ENCODE assay signal across 23 mouse cellular contexts in the genomic region with DNA sequence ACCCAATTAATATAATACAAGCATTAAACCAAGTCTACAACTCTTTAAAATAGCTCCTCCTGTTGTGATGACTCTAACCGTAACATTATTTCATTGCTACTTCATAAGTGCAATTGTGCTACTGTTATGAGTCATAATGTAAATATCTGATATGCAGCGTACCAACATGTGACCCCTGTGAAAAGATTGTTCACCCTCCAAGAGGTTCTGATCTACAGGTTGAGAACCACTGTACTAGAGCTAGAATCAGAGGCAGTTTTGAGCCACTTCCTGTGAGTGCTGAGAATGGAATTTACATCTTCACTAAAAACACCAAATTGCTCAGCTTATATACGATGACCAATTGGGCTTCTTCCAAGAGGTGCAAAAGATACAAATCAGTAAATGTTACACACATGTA.
DNase-seq lines count a peak whose midpoint lies in the region; ATAC-seq and TF ChIP-seq lines count a peak whose summit lies in the region.
"Had no signal": no experiment of that assay in that cellular context is flagged by ENCODE, and none has a peak within 500 bp of the region (broad histone marks: within the 10 kb centered on the region; RNA-seq: fewer than 3 reads in every experiment).

No protein-coding gene starts in this region.

- TF ChIP-seq CTCF in forebrain, postnatal 0 days (IDR thresholded peaks at IDR 0.05; ENCODE audit: low read depth) = no peak
- TF ChIP-seq CTCF in embryonic fibroblast, embryonic 13.5 days (IDR thresholded peaks at IDR 0.05; ENCODE audit: borderline replicate concordance, insufficient read depth, low read length) = no peak

- H3K9me3 ChIP-seq in forebrain, embryonic 12.5 days = no peaks in the 10 kb centered on the region
- H3K9me3 ChIP-seq in forebrain, postnatal 0 days (ENCODE audit: low read length) = no peaks in the 10 kb centered on the region
- H3K9me3 ChIP-seq: embryonic facial prominence, embryonic 13.5 days; embryonic facial prominence, embryonic 15.5 days had no signal

- 0 out of 2 replicates have a peak, but pooled peaks have one; percentile 30 for ATAC-seq in forebrain, embryonic 12.5 days (ENCODE audit: low FRiP score)
- ATAC-seq in forebrain, postnatal 0 days = no peak
- ATAC-seq in megakaryocyte progenitor cell, adult 5-6 weeks (replicated peaks; ENCODE audit: poor library complexity) = no peak
- ATAC-seq: activated CD4-positive, CD25-positive, alpha-beta regulatory T cell, adult 4 months; CD4-positive, CD25-positive, alpha-beta regulatory T cell, adult 4 months; forebrain, embryonic 14.5 days; forebrain, embryonic 16.5 days; Patski had no signal

- DNase-seq in forebrain, postnatal 0 days = no peak
- no peak for DNase-seq in cerebellum, adult 8-10 months
- DNase-seq: adrenal gland, adult 8-10 months; adrenal gland, postnatal 14 days; adrenal gland, postnatal 36 days; cerebellum, adult 11-12 months; cerebellum, adult 2 months; cerebellum, adult 9-11 months; cerebellum, postnatal 14 days; cerebellum, postnatal 36 days; embryo, embryonic 11 days had no signal

- no peaks in the 10 kb centered on the region for H3K4me1 ChIP-seq in forebrain, embryonic 12.5 days
- H3K4me1 ChIP-seq in forebrain, postnatal 0 days (ENCODE audit: insufficient read depth) = no peaks in the 10 kb centered on the region
- H3K4me1 ChIP-seq in embryonic fibroblast, embryonic 13.5 days (ENCODE audit: control insufficient read depth, insufficient read depth, low read length) = peaks cover 2% of the 10 kb centered on the region; the same call in 1 of the 2 replicates
- H3K4me1 ChIP-seq: embryonic facial prominence, embryonic 13.5 days; embryonic facial prominence, embryonic 15.5 days had no signal

- no peak overlapping the region for H3K27ac ChIP-seq in forebrain, embryonic 12.5 days
- no peak overlapping the region for H3K27ac ChIP-seq in forebrain, postnatal 0 days (ENCODE audit: low read depth, low read length)
- H3K27ac ChIP-seq in embryonic fibroblast, embryonic 13.5 days (ENCODE audit: insufficient read depth, low read length) = peak overlapping the region; percentile 61; the same call in 1 of the 2 replicates
- H3K27ac ChIP-seq: embryonic facial prominence, embryonic 13.5 days; embryonic facial prominence, embryonic 15.5 days had no signal

- TF ChIP-seq POLR2A in embryonic fibroblast, embryonic 13.5 days (IDR thresholded peaks at IDR 0.05; ENCODE audit: low read depth, low read length) = no peak

- no peaks in the 10 kb centered on the region for H3K36me3 ChIP-seq in forebrain, embryonic 12.5 days (replicated peaks)
- H3K36me3 ChIP-seq in forebrain, postnatal 0 days (ENCODE audit: insufficient read depth) = no peaks in the 10 kb centered on the region
- H3K36me3 ChIP-seq: embryonic facial prominence, embryonic 13.5 days; embryonic facial prominence, embryonic 15.5 days; G1E had no signal

- no peak overlapping the region for H3K4me2 ChIP-seq in forebrain, embryonic 12.5 days
- no peak overlapping the region for H3K4me2 ChIP-seq in forebrain, postnatal 0 days (ENCODE audit: low read depth)
- H3K4me2 ChIP-seq: embryonic facial prominence, embryonic 13.5 days; embryonic facial prominence, embryonic 15.5 days had no signal

- no peaks in the 10 kb centered on the region for H3K27me3 ChIP-seq in forebrain, embryonic 12.5 days
- no peaks in the 10 kb centered on the region for H3K27me3 ChIP-seq in forebrain, postnatal 0 days (ENCODE audit: insufficient read depth, low read length)
- H3K27me3 ChIP-seq: CH12.LX; embryonic facial prominence, embryonic 13.5 days; embryonic facial prominence, embryonic 15.5 days; Patski had no signal

- WGBS in forebrain, embryonic 12.5 days = 93% methylated on average over 3 of the region's 3 CpGs
- 95% methylated on average over 3 of the region's 3 CpGs for WGBS in forebrain, postnatal 0 days

- H3K9ac ChIP-seq in forebrain, embryonic 12.5 days = no peak overlapping the region
- no peak overlapping the region for H3K9ac ChIP-seq in forebrain, postnatal 0 days
- H3K9ac ChIP-seq: embryonic facial prominence, embryonic 13.5 days; embryonic facial prominence, embryonic 15.5 days had no signal

- no peak overlapping the region for H3K4me3 ChIP-seq in forebrain, embryonic 12.5 days (replicated peaks)
- H3K4me3 ChIP-seq in forebrain, postnatal 0 days (ENCODE audit: low read depth, low read length) = no peak overlapping the region
- H3K4me3 ChIP-seq in embryonic fibroblast, embryonic 13.5 days (ENCODE audit: insufficient read depth, low read length) = no peak overlapping the region
- H3K4me3 ChIP-seq: embryonic facial prominence, embryonic 13.5 days; embryonic facial prominence, embryonic 15.5 days had no signal
